Mouse (Mus musculus) CH12.LX (cell line): Measurements from ENCODE around the gene Mapk8.

Source experiments
- BHLHE40 ChIP-seq: IDR thresholded peaks from 2 replicates; pipeline ENCODE4 v1.6.1; 2011; ENCODE audit warnings: mild to moderate bottlenecking, low read depth, low read length, improper control_type of control experiment
- CHD2 ChIP-seq: IDR thresholded peaks from 2 replicates; pipeline ENCODE4 v1.6.1; 2011; ENCODE audit warnings: low read length, improper control_type of control experiment
- CTCF ChIP-seq, 2 experiments: IDR thresholded peaks in 1 of 2; conservative IDR thresholded peaks in 1 of 2; 2 replicates each; pipeline ENCODE4 v1.5.1; 2011 to 2012; ENCODE audit warnings: low read depth in 2 of 2, low read length in 2 of 2, improper control_type of control experiment in 1 of 2, inconsistent platforms in 1 of 2, mild to moderate bottlenecking in 1 of 2, moderate library complexity in 1 of 2
- E2F4 ChIP-seq: IDR thresholded peaks from 2 replicates; pipeline ENCODE4 v1.6.1; 2011; ENCODE audit warnings: low read depth, low read length, improper control_type of control experiment; ENCODE audit not compliant: insufficient replicate concordance
- EP300 ChIP-seq: IDR thresholded peaks from 2 replicates; pipeline ENCODE4 v1.6.1; 2011; ENCODE audit warnings: low read length, improper control_type of control experiment
- JUND ChIP-seq: conservative IDR thresholded peaks from 2 replicates; pipeline ENCODE4 v1.6.1; 2011; ENCODE audit warnings: low read depth, low read length, improper control_type of control experiment
- MAZ ChIP-seq: IDR thresholded peaks from 2 replicates; pipeline ENCODE4 v1.6.1; 2012; ENCODE audit warnings: low read depth, mild to moderate bottlenecking, inconsistent platforms, low read length, improper control_type of control experiment, moderate library complexity
- NELFE ChIP-seq: IDR thresholded peaks from 2 replicates; pipeline ENCODE4 v1.6.1; 2011; ENCODE audit warnings: low read depth, low read length, improper control_type of control experiment
- POLR2A ChIP-seq: IDR thresholded peaks from 2 replicates; pipeline ENCODE4 v1.6.1; 2011; ENCODE audit warnings: low read depth, mild to moderate bottlenecking, improper control_type of control experiment, low read length
- POLR2AphosphoS2 ChIP-seq: IDR thresholded peaks from 2 replicates; pipeline ENCODE4 v1.6.1; 2011; ENCODE audit warnings: low read depth, low read length, improper control_type of control experiment
- RAD21 ChIP-seq: IDR thresholded peaks from 2 replicates; pipeline ENCODE4 v1.6.1; 2011; ENCODE audit warnings: low read depth, mild to moderate bottlenecking, low read length, improper control_type of control experiment, moderate library complexity
- TCF12 ChIP-seq: IDR thresholded peaks from 2 replicates; pipeline ENCODE4 v1.6.1; 2014; ENCODE audit warnings: low read depth, mild to moderate bottlenecking, inconsistent platforms, low read length, improper control_type of control experiment
- ZNF384 ChIP-seq: IDR thresholded peaks from 2 replicates; pipeline ENCODE4 v1.6.1; 2012; ENCODE audit warnings: low read depth, low read length, improper control_type of control experiment, inconsistent platforms

DNA sequence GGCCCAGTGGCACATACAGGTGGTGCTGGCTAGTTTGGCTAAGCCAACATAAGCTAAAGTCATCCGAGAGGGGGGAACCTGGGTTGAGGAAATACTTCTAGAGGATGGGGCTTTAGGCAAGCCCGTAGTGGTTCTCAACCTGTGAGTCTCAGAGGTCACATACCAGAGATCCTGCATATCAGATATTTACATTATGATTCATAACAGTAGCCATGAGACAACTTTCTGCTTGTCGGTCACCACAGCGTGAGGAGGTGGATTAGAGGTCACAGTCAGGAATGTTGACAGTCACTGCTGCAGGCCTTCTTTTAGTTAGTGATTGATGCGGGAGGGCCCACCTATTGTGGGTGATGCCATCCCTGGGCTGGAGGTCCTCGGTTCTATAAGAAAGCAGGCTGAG lies 111.2 kb downstream of the Mapk8 start:
- no peak for TF ChIP-seq TCF12
- no peak for TF ChIP-seq RAD21
- no peak for TF ChIP-seq BHLHE40
- no peak for TF ChIP-seq E2F4
- TF ChIP-seq CHD2, result no peak
- TF ChIP-seq ZNF384, result no peak
- TF ChIP-seq JUND, result no peak
- TF ChIP-seq CTCF (conservative IDR thresholded peaks at IDR 0.05 in 1 of 2, IDR thresholded peaks at IDR 0.05 in 1 of 2; ENCODE audit: low read depth in 2 of 2, low read length in 2 of 2), result no peak
- no peak for TF ChIP-seq POLR2A
- TF ChIP-seq MAZ, result no peak
- no peak for TF ChIP-seq POLR2AphosphoS2
- TF ChIP-seq NELFE, result no peak
- no peak for TF ChIP-seq EP300
